Mouse (Mus musculus) limb, embryonic 12.5 days (tissue): ENCODE measurements at regions not wholly inside any gene's neighbourhood (a gene's known extent, or its start where the extent isn't known, plus 50 kb on each side); places are given as distances from the start of the nearest gene placed in this dataset.
A peak's percentile ranks its signal among the peaks of the same experiment; 100 is the strongest.

ENCODE experiments used
- ATAC-seq: fragments of 200-750 bp; cut with Nextera tagmentation; 2 replicates; pipeline ENCODE4 v1.8.0; 2017; ENCODE audit warnings: low read depth, moderate TSS enrichment; ENCODE audit not compliant: insufficient number of reproducible peaks, insufficient read depth, low FRiP score, low TSS enrichment
- H3K27ac ChIP-seq: fragments of 300-500 bp; sonication (generic); 2 replicates; pipeline ENCODE4 v1.5.1; 2016; ENCODE audit warnings: mild to moderate bottlenecking, moderate library complexity
- H3K27me3 ChIP-seq: fragments of 300-500 bp; sonication (generic); 2 replicates; pipeline ENCODE4 v1.6.1; 2016; ENCODE audit warnings: mild to moderate bottlenecking, moderate library complexity
- H3K36me3 ChIP-seq: fragments of 300-500 bp; sonication (generic); 2 replicates; pipeline ENCODE4 v1.6.1; 2016; ENCODE audit warnings: mild to moderate bottlenecking, moderate library complexity
- H3K4me1 ChIP-seq: fragments of 300-500 bp; sonication (generic); replicated peaks from 2 replicates; pipeline ENCODE4 v1.6.1; 2016
- H3K4me2 ChIP-seq: fragments of 300-500 bp; sonication (generic); 2 replicates; pipeline ENCODE4 v1.6.1; 2016; ENCODE audit warnings: mild to moderate bottlenecking, moderate library complexity
- H3K4me3 ChIP-seq: fragments of 300-500 bp; sonication (generic); replicated peaks from 2 replicates; pipeline ENCODE4 v1.5.1; 2016; ENCODE audit warnings: mild to moderate bottlenecking
- H3K9ac ChIP-seq: fragments of 300-500 bp; sonication (generic); replicated peaks from 2 replicates; pipeline ENCODE4 v1.6.1; 2016; ENCODE audit warnings: mild to moderate bottlenecking, moderate library complexity
- H3K9me3 ChIP-seq: fragments of 300-500 bp; sonication (generic); 2 replicates; pipeline ENCODE4 v1.6.1; 2016; ENCODE audit warnings: mild to moderate bottlenecking, moderate library complexity
- WGBS: fragments of 180-500 bp; shearing (Covaris S2); methylation state at CpG from one replicate; pipeline ENCODE4 v1.1.7; 2016; 5-methylcytosine and 5-hydroxymethylcytosine counted together

- Histone ChIP-seq H3K9me3 (no peaks in the 10 kb centered on the region), H3K4me1 (no peaks in the 10 kb centered on the region; the same call in 1 of the 2 replicates), H3K27me3 (no peaks in the 10 kb centered on the region), H3K9ac (no peak overlapping the region), H3K4me2 (no peak overlapping the region), H3K36me3 (no peaks in the 10 kb centered on the region), H3K27ac (no peak overlapping the region), H3K4me3 (no peak overlapping the region)
- ATAC-seq: no peak
- WGBS: 89% methylated on average over 5 of the region's 5 CpGs
These were observed 386.3 kb upstream of the Pbx1 start for GRCm38 (mm10) chr1:168818381-168818780.

- no peak for ATAC-seq
- no peak overlapping the region for H3K27ac ChIP-seq
- WGBS: 49% methylated on average over 3 of the region's 3 CpGs
These were observed 375.0 kb upstream of the Pbx1 start for GRCm38 (mm10) chr1:168807084-168807483.

GRCm38 (mm10) chr1:168805442-168805841 lies 373.4 kb upstream of the Pbx1 start:
- H3K27ac ChIP-seq: no peak overlapping the region
- ATAC-seq: no peak
- no peak overlapping the region for H3K4me3 ChIP-seq
- H3K27me3 ChIP-seq: no peaks in the 10 kb centered on the region
- H3K9ac ChIP-seq: no peak overlapping the region
- 86% methylated on average over 3 of the region's 3 CpGs for WGBS
- no peaks in the 10 kb centered on the region for H3K4me1 ChIP-seq
- H3K36me3 ChIP-seq: no peaks in the 10 kb centered on the region
- H3K4me2 ChIP-seq: no peak overlapping the region
- no peaks in the 10 kb centered on the region for H3K9me3 ChIP-seq

More at GRCm38 (mm10) chr1:168807084-168807483, 375.0 kb upstream of the Pbx1 start:
- H3K4me2 ChIP-seq: no peak overlapping the region
- H3K36me3 ChIP-seq: no peaks in the 10 kb centered on the region
- H3K4me1 ChIP-seq: no peaks in the 10 kb centered on the region
- H3K27me3 ChIP-seq: no peaks in the 10 kb centered on the region
- H3K9me3 ChIP-seq: no peaks in the 10 kb centered on the region
- H3K4me3 ChIP-seq: no peak overlapping the region
- no peak overlapping the region for H3K9ac ChIP-seq

DNA sequence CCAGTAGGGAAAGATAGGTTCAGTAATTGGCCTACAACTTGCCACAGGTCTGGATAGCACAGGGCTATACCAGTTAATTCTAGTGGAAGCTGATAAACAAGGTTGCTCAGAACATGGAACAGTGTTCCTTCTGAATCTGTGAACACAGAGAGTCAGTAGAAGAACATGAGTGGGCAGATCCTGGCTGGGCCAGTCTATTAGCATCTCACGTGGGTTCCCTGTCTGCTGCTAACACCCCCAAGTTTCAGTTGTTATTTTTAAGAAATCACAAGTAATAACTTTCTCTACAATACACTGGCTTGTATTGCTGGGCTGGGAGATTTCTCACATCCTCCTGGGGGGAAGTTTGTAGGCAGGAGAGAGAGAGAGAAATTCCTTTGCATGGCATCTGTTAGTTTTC lies 369.0 kb upstream of the Pbx1 start:
- Histone ChIP-seq H3K4me3 (no peak overlapping the region), H3K27ac (no peak overlapping the region), H3K4me2 (no peak overlapping the region), H3K9ac (no peak overlapping the region), H3K27me3 (no peaks in the 10 kb centered on the region), H3K9me3 (no peaks in the 10 kb centered on the region), H3K4me1 (no peaks in the 10 kb centered on the region), H3K36me3 (no peaks in the 10 kb centered on the region)
- WGBS: 87% methylated on average over 1 of the region's 1 CpGs
- no peak for ATAC-seq

DNA sequence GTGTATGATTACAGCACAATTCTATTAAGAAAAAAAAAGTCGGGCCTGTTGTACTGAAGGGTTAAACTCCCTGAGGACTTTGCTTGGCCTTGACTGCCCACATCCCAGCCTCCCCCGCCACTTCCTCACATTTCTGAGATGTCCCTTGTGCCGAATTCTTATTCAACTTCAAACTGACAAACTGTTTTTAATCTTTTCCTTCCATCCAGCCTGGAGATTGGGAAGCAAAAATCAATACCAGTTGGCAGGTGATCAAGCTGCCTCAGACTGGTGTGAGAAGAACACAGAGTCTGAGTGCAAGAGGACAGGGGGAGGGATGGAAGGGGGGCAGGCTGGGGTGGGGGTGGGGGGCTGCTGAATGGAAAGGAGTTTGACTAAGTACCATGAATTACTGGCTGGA lies 354.7 kb upstream of the Pbx1 start:
- Histone ChIP-seq H3K4me3 (no peak overlapping the region), H3K27ac (no peak overlapping the region), H3K27me3 (no peaks in the 10 kb centered on the region), H3K9me3 (no peaks in the 10 kb centered on the region), H3K36me3 (no peaks in the 10 kb centered on the region), H3K4me2 (no peak overlapping the region), H3K9ac (no peak overlapping the region), H3K4me1 (peaks cover 9% of the 10 kb centered on the region)
- ATAC-seq: no peak
- WGBS: 33% methylated on average over 3 of the region's 3 CpGs

- H3K4me2 ChIP-seq: no peak overlapping the region
These were observed 351.8 kb upstream of the Pbx1 start for GRCm38 (mm10) chr1:168783851-168784250.

DNA sequence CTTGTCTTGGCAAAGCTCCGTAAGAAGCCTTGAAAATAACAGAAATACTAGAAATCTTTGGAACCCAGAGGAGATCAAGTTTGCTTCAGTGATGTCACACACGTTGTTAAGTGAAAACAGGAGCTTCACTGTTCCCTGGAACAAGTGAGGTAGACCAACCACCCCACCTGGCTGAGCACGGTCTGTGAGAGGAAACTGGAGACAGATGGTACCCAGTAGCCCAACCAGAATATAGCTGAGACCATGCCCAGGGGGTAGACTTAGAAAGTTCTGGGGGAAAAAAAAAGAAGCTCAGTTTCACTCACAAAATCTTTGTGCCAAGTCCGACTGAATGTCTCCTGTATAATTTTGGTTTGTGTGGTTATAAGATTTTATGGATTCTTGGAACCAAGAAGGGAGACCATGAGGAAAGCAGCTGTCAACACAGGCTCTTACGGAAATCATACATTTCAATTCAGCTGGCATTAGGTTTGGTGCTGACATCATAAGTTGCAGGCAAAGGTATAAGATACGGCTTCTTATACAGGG lies 332.4 kb upstream of the Pbx1 start:
- no peak for ATAC-seq
- Histone ChIP-seq H3K4me2 (no peak overlapping the region), H3K27me3 (no peaks in the 10 kb centered on the region), H3K9me3 (no peaks in the 10 kb centered on the region), H3K36me3 (no peaks in the 10 kb centered on the region), H3K4me3 (no peak overlapping the region), H3K4me1 (no peaks in the 10 kb centered on the region; the same call in 1 of the 2 replicates), H3K27ac (no peak overlapping the region), H3K9ac (no peak overlapping the region)
- WGBS: 61% methylated on average over 6 of the region's 6 CpGs

More at GRCm38 (mm10) chr1:168783851-168784250, 351.8 kb upstream of the Pbx1 start:
- peaks cover 9% of the 10 kb centered on the region for H3K4me1 ChIP-seq
- H3K27ac ChIP-seq: no peak overlapping the region
- ATAC-seq: no peak
- no peaks in the 10 kb centered on the region for H3K9me3 ChIP-seq
- no peaks in the 10 kb centered on the region for H3K27me3 ChIP-seq
- H3K9ac ChIP-seq: no peak overlapping the region
- no peaks in the 10 kb centered on the region for H3K36me3 ChIP-seq
- H3K4me3 ChIP-seq: no peak overlapping the region

DNA sequence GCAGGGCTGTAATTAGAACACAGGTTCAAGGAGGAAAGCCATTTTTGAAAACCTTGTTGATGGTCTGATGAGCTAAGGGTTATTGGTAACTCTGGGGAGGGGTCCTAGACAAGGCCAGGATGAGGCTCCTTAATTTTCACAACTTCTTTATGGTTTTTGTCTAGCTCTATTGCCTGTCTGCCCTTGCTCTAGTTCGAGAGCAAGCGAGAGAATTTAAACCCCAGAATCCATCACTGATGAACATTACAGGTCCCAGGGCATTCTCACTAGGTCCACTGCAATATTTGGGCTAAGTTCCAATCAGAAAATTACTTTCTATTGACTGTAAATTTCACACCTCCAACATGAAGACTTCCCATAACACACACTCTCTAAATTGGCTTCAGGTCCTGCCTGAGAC lies 329.0 kb upstream of the Pbx1 start:
- no peaks in the 10 kb centered on the region for H3K9me3 ChIP-seq
- no peak for ATAC-seq
- no peak overlapping the region for H3K4me3 ChIP-seq
- no peaks in the 10 kb centered on the region for H3K27me3 ChIP-seq
- no peak overlapping the region for H3K9ac ChIP-seq
- H3K36me3 ChIP-seq: no peaks in the 10 kb centered on the region
- WGBS: 70% methylated on average over 2 of the region's 2 CpGs
- H3K4me2 ChIP-seq: no peak overlapping the region
- no peak overlapping the region for H3K27ac ChIP-seq
- H3K4me1 ChIP-seq: no peaks in the 10 kb centered on the region; the same call in 1 of the 2 replicates

DNA sequence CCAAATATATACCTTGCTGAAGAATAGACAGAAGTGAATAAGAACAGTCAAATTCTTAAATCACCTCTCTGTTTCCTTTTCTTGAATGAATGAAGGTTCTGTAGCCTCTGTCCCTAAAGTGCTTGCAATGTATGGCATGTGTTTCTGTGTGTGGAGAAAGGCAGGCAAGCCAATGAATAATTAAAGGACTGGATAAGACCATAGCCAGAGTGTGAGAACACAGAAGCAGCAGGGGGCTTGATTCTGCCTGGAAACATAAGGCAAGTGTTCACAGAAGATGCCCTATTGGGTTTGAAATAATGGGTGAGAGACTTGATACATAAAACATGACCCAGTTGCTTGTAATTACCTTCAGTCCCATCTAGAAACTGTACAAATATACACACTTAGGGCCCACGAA lies 328.2 kb upstream of the Pbx1 start:
- no peak overlapping the region for H3K4me3 ChIP-seq
- WGBS: 84% methylated on average over 1 of the region's 1 CpGs
- ATAC-seq: no peak

DNA sequence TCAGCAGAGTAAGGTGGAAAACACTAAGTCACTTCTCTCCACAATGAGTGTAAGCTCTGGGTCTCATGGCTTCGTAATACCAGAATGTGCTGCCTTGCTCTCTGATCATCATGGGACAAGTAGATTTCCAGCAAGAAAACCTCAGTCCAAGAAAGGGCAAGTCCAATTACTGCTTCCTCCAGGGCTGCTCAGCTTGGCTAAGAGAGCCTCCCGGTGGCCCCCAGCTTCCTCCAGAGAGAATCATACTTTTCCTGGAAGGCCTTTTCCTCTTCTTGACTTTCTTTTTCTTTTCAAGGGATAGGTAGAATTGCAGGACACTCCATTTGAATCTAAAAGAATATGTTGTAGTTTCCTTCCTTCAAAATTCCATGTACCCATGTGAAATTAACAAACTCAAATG lies 326.8 kb upstream of the Pbx1 start:
- no peaks in the 10 kb centered on the region for H3K36me3 ChIP-seq
- no peak overlapping the region for H3K9ac ChIP-seq
- WGBS: 80% methylated on average over 2 of the region's 2 CpGs
- no peak for ATAC-seq
- no peaks in the 10 kb centered on the region for H3K9me3 ChIP-seq
- H3K4me1 ChIP-seq: peaks cover 10% of the 10 kb centered on the region
- H3K4me3 ChIP-seq: no peak overlapping the region
- H3K4me2 ChIP-seq: no peak overlapping the region
- H3K27me3 ChIP-seq: no peaks in the 10 kb centered on the region
- no peak overlapping the region for H3K27ac ChIP-seq

More for the DNA sequence above, 328.2 kb upstream of the Pbx1 start:
- Histone ChIP-seq H3K4me2 (no peak overlapping the region), H3K27ac (no peak overlapping the region), H3K4me1 (no peaks in the 10 kb centered on the region; the same call in 1 of the 2 replicates), H3K9ac (no peak overlapping the region), H3K9me3 (no peaks in the 10 kb centered on the region), H3K27me3 (no peaks in the 10 kb centered on the region), H3K36me3 (no peaks in the 10 kb centered on the region)

- Histone ChIP-seq H3K36me3 (no peaks in the 10 kb centered on the region), H3K4me3 (no peak overlapping the region), H3K4me1 (peaks cover 11% of the 10 kb centered on the region), H3K27ac (no peak overlapping the region), H3K9ac (no peak overlapping the region), H3K9me3 (no peaks in the 10 kb centered on the region), H3K27me3 (no peaks in the 10 kb centered on the region), H3K4me2 (peak overlapping the region; percentile 27; the same call in 1 of the 2 replicates)
- 12% methylated on average over 7 of the region's 7 CpGs for WGBS
- no peak for ATAC-seq
These were observed 322.1 kb upstream of the Pbx1 start for GRCm38 (mm10) chr1:168754196-168754595.

DNA sequence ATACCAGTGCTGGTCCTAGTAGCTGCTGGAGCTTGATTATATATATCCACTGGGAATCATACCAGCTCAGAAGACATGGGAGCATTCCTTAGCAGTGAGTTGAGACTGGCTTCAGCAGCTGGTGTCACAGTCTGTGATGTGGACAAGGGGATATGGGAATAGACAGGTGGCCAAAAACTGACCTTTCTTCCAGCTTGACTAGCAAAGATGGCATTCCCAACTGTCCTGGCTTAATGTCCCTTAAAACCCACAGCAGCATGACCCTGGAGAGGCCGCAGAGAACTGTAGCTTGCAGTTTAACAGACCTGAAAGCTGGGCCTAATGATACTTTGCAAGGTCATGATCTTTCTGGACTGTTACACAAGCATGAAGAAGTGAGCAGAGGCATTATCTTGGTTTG lies 311.4 kb upstream of the Pbx1 start:
- no peak overlapping the region for H3K9ac ChIP-seq
- 69% methylated on average over 1 of the region's 1 CpGs for WGBS
- no peaks in the 10 kb centered on the region for H3K36me3 ChIP-seq
- H3K27me3 ChIP-seq: no peaks in the 10 kb centered on the region
- H3K4me3 ChIP-seq: no peak overlapping the region
- no peak for ATAC-seq
- H3K27ac ChIP-seq: no peak overlapping the region
- peaks cover 7% of the 10 kb centered on the region; the same call in 1 of the 2 replicates for H3K9me3 ChIP-seq
- H3K4me2 ChIP-seq: no peak overlapping the region
- H3K4me1 ChIP-seq: no peaks in the 10 kb centered on the region
